Mouse (Mus musculus): ENCODE measurements around the gene Rsph4a.

GRCm38 (mm10) chr10:33940702-33941101, 35.8 kb downstream of the Rsph4a start:
- TF ChIP-seq POLR2A (IDR thresholded peaks at IDR 0.05; ENCODE audit: borderline replicate concordance, low read depth, low read length): no peak
- no peak for TF ChIP-seq CTCF (IDR thresholded peaks at IDR 0.05; ENCODE audit: low read depth, low read length)
